Mouse (Mus musculus) hindbrain, embryonic 12.5 days (tissue): ENCODE measurements at regions not wholly inside any gene's neighbourhood (a gene's known extent, or its start where the extent isn't known, plus 50 kb on each side); places are given as distances from the start of the nearest gene placed in this dataset.
A peak's percentile ranks its signal among the peaks of the same experiment; 100 is the strongest.

ENCODE experiments used
- ATAC-seq: fragments of 200-750 bp; cut with Nextera tagmentation; 2 replicates; pipeline ENCODE4 v1.8.0; 2017; ENCODE audit warnings: moderate TSS enrichment; ENCODE audit not compliant: low FRiP score
- H3K27ac ChIP-seq: fragments of 300-500 bp; sonication (generic); 2 replicates; pipeline ENCODE4 v1.5.1; 2016; ENCODE audit warnings: mild to moderate bottlenecking
- H3K27me3 ChIP-seq: fragments of 300-500 bp; sonication (generic); 2 replicates; pipeline ENCODE4 v1.6.1; 2016; ENCODE audit warnings: mild to moderate bottlenecking
- H3K36me3 ChIP-seq: fragments of 300-500 bp; sonication (generic); 2 replicates; pipeline ENCODE4 v1.6.1; 2016; ENCODE audit warnings: mild to moderate bottlenecking
- H3K4me1 ChIP-seq: fragments of 300-500 bp; sonication (generic); 2 replicates; pipeline ENCODE4 v1.6.1; 2016
- H3K4me2 ChIP-seq: fragments of 300-500 bp; sonication (generic); replicated peaks from 2 replicates; pipeline ENCODE4 v1.6.1; 2016; ENCODE audit warnings: mild to moderate bottlenecking
- H3K4me3 ChIP-seq: fragments of 300-500 bp; sonication (generic); 2 replicates; pipeline ENCODE4 v1.5.1; 2016; ENCODE audit warnings: mild to moderate bottlenecking
- H3K9ac ChIP-seq: fragments of 300-500 bp; sonication (generic); 2 replicates; pipeline ENCODE4 v1.6.1; 2016; ENCODE audit warnings: mild to moderate bottlenecking, moderate library complexity
- H3K9me3 ChIP-seq: fragments of 300-500 bp; sonication (generic); replicated peaks from 2 replicates; pipeline ENCODE4 v1.6.1; 2016; ENCODE audit warnings: mild to moderate bottlenecking
- WGBS: fragments of 180-500 bp; shearing (Covaris S2); methylation state at CpG from one replicate; pipeline ENCODE4 v1.1.7; 2016; 5-methylcytosine and 5-hydroxymethylcytosine counted together

DNA sequence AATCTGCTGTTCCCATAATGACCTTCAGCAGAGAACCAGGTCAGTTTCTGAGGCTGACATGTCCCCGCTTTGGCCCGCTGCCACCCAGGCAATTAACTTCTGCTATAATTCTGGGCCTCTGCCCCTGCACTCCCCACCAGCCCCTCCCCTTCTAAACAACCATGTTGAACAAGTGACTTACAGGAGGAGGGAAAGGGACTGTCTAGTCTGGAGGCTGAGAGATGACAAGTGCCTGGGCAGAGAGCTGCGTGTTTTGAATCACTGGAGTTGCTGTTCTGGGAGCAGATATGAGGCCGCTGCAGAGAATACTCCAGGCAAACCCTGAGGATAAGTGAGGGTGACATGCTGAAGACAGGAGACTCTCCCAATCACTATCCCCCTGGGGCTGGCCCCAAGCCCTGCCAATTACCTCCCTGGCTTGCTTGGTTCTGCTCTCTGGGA is 530.2 kb upstream of the Fam160b2 start:
- H3K9ac ChIP-seq: no peak overlapping the region
- H3K27ac ChIP-seq: no peak overlapping the region
- no peaks in the 10 kb centered on the region for H3K9me3 ChIP-seq
- H3K4me2 ChIP-seq: no peak overlapping the region
- WGBS: 79% methylated on average over 4 of the region's 4 CpGs
- ATAC-seq: no peak
- H3K4me3 ChIP-seq: no peak overlapping the region
- no peaks in the 10 kb centered on the region for H3K27me3 ChIP-seq
- H3K4me1 ChIP-seq: no peaks in the 10 kb centered on the region
- no peaks in the 10 kb centered on the region for H3K36me3 ChIP-seq

DNA sequence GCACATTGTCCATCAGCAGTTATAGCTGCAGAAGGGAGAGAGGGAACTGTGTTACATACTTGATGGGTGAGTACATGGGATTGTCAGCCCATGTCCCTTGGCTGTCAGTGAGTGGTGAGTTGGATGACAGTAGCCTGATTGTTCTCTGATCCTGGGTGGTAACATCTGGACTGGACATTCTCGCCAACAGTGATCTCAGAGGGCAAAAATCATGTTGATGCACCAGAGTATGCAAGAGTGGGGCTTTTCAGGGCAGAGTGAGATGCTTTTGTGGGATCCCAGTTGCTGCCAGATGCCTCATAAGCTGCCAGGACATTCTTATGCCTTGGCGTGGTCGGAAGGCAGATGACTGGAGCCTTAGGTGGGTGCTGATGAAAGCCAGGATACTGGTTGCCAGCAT is 528.9 kb upstream of the Fam160b2 start:
- H3K4me3 ChIP-seq: no peak overlapping the region
- no peak overlapping the region for H3K4me2 ChIP-seq
- no peaks in the 10 kb centered on the region for H3K36me3 ChIP-seq
- H3K9ac ChIP-seq: no peak overlapping the region
- H3K27ac ChIP-seq: no peak overlapping the region
- no peaks in the 10 kb centered on the region for H3K4me1 ChIP-seq
- no peak for ATAC-seq
- no peaks in the 10 kb centered on the region for H3K27me3 ChIP-seq
- H3K9me3 ChIP-seq: no peaks in the 10 kb centered on the region
- WGBS: 74% methylated on average over 3 of the region's 3 CpGs

DNA sequence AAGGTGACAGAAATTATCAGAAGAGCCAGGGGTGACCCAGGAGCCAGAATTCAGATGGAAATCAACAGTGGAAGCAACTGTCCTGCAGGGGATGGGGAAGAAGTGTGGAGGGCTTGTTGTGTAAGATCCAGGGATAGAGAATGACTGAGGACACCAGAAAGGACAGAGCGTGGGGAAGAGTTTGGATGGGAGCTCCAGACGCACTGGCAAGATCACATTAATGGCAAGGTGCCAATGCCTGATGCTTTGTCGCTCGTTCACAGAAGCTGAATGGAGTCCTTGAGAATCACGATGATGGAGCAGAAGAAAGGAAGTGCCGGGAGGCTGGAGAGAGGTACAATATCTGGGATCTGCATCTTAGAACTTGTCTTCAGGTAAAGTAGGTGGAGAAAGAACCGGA is 519.0 kb upstream of the Fam160b2 start:
- H3K27me3 ChIP-seq: no peaks in the 10 kb centered on the region
- H3K4me1 ChIP-seq: no peaks in the 10 kb centered on the region
- H3K9ac ChIP-seq: no peak overlapping the region
- no peak for ATAC-seq
- no peak overlapping the region for H3K4me2 ChIP-seq
- H3K36me3 ChIP-seq: no peaks in the 10 kb centered on the region
- WGBS: 89% methylated on average over 7 of the region's 7 CpGs
- H3K9me3 ChIP-seq: no peaks in the 10 kb centered on the region
- H3K4me3 ChIP-seq: no peak overlapping the region
- H3K27ac ChIP-seq: no peak overlapping the region

DNA sequence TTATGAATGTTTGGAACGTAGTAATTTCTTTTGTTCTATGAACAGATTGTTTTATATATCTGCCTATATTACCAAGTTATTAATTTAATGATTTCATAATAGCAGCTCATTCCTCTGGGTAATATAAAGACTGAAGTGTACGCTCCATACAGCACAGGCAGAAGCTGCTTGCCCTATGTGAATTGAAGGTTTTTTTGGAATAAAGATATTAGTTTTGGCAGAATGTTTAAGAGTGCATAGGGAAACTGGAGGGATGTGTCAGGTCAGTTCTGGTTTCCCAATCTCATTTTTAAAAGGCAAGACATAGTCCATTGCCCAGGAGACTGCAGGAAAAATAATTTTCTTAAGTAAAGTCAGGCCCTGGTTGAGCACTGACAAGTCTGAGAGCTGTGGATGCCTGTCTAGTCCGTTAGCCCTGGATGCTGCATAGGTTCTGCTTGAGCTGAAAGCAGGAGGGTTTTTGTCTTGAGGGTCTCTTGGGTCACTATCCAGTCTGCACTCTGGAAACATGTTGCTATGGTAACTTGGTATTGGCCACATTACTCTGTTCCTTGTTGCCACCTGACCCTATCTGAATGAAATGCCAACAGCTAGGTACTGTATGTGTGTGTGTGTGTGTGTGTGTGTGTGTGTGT is 516.3 kb upstream of the Fam160b2 start:
- no peaks in the 10 kb centered on the region for H3K36me3 ChIP-seq
- 67% methylated on average over 3 of the region's 3 CpGs for WGBS
- H3K4me1 ChIP-seq: no peaks in the 10 kb centered on the region
- no peaks in the 10 kb centered on the region for H3K27me3 ChIP-seq
- ATAC-seq: peak; percentile 43; the same call in 1 of the 2 replicates
- no peak overlapping the region for H3K9ac ChIP-seq
- no peak overlapping the region for H3K4me3 ChIP-seq
- no peak overlapping the region for H3K4me2 ChIP-seq
- H3K27ac ChIP-seq: no peak overlapping the region
- H3K9me3 ChIP-seq: no peaks in the 10 kb centered on the region

DNA sequence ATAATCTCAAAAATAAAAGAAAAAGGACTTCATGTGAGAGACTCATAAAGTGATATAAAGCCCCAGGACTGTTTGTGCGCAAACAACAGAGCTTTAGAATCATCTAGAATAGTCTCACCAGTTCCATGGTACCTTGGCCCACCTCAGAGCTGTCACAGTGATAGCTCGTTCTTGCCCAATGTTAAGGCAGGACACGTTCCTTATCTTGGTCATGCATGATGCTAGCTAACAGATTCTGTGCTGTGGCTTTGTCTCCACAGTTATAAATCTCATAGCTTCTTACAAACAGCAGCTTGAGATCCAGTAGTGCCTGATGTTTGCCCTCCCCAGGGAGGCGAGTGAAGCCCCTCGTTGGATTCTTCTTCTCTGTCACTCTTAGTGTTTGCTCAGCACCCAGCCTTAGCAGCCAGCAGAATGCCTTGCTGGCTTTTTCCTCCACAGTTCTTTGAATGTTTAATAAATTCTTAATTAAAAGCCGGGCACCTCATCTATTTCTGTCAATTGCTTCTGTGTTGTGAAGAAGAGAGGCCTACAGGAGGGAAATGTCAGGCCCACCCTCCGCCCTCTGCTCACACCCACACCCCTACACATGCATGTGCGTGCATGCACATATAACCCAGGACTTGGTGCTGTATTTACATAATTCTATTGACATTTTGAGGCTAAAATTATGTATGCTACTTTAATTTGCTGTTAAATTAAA is 515.6 kb upstream of the Fam160b2 start:
- WGBS: 80% methylated on average over 8 of the region's 8 CpGs
- ATAC-seq: peak; percentile 75; the same call in 1 of the 2 replicates
- no peak overlapping the region for H3K27ac ChIP-seq
- no peak overlapping the region for H3K4me3 ChIP-seq
- H3K27me3 ChIP-seq: no peaks in the 10 kb centered on the region
- H3K9me3 ChIP-seq: no peaks in the 10 kb centered on the region
- no peaks in the 10 kb centered on the region for H3K36me3 ChIP-seq
- no peaks in the 10 kb centered on the region for H3K4me1 ChIP-seq
- no peak overlapping the region for H3K9ac ChIP-seq
- H3K4me2 ChIP-seq: no peak overlapping the region

DNA sequence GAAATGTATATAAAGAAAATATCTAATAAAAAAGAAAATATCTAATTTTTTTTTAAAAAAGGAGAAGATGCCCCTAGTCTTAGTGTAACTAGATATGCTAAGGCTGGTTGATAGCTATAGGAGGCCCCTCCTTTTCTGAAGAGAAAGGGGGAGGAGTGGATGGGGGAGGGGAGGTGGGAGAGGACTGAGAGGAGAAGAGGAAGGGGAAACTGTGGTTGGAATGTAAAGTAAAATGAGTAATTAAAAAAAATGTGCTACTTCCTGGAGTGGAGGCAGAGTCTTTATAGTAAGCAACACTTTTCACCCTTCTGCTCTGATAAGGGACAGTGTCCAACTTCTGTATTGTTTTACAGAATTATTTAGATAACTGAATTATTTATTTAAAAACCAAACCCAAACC is 513.6 kb upstream of the Fam160b2 start:
- H3K4me3 ChIP-seq: no peak overlapping the region
- H3K36me3 ChIP-seq: no peaks in the 10 kb centered on the region
- H3K27ac ChIP-seq: no peak overlapping the region
- ATAC-seq: no peak
- H3K9ac ChIP-seq: no peak overlapping the region
- H3K4me1 ChIP-seq: no peaks in the 10 kb centered on the region
- H3K9me3 ChIP-seq: no peaks in the 10 kb centered on the region
- no peak overlapping the region for H3K4me2 ChIP-seq
- no peaks in the 10 kb centered on the region for H3K27me3 ChIP-seq

DNA sequence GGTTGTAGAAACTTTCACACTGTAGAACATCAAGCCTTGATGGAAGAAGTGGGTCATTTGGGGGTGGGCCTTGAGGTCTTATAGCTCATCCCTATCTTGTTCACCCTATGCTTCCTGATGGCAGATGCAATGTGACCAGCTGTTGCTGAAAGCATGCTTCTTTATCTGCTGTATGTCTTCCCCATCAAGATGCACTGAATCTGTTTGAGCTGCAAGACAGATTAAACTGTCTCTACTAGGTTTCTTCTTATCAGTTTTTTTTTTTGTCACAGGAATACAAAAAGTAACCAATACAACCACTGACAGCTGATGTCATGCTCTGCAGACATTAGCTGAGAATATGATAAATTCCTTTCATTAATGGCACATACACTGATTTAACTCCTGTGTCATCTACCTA is 505.0 kb upstream of the Fam160b2 start:
- no peaks in the 10 kb centered on the region for H3K4me1 ChIP-seq
- H3K4me2 ChIP-seq: no peak overlapping the region
- no peak overlapping the region for H3K27ac ChIP-seq
- no peaks in the 10 kb centered on the region for H3K36me3 ChIP-seq
- no peaks in the 10 kb centered on the region for H3K27me3 ChIP-seq
- no peaks in the 10 kb centered on the region for H3K9me3 ChIP-seq
- no peak for ATAC-seq
- H3K9ac ChIP-seq: no peak overlapping the region
- no peak overlapping the region for H3K4me3 ChIP-seq

DNA sequence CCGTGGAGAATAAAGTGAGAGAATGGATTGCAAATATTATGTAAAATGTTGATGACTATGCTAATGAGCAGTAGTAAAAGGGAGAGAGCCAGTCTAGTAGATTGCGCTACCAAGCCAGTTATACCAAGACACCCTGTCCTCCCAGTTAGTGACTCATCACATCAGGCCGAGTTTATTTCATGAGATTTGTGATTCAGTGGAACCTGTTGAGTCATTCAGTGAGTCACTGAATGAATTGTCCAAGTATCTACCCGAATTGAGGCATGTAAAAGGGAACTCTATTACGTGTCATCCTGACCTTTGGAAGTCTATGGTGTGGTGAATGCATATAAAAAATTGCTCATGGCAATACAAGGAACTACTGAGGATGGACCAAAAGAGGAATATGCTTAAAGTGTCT is 504.3 kb upstream of the Fam160b2 start:
- no peaks in the 10 kb centered on the region for H3K36me3 ChIP-seq
- H3K9ac ChIP-seq: no peak overlapping the region
- H3K27ac ChIP-seq: no peak overlapping the region
- H3K4me3 ChIP-seq: no peak overlapping the region
- no peak for ATAC-seq
- H3K27me3 ChIP-seq: no peaks in the 10 kb centered on the region
- no peak overlapping the region for H3K4me2 ChIP-seq
- no peaks in the 10 kb centered on the region for H3K9me3 ChIP-seq
- no peaks in the 10 kb centered on the region for H3K4me1 ChIP-seq
- WGBS: 90% methylated on average over 5 of the region's 5 CpGs

DNA sequence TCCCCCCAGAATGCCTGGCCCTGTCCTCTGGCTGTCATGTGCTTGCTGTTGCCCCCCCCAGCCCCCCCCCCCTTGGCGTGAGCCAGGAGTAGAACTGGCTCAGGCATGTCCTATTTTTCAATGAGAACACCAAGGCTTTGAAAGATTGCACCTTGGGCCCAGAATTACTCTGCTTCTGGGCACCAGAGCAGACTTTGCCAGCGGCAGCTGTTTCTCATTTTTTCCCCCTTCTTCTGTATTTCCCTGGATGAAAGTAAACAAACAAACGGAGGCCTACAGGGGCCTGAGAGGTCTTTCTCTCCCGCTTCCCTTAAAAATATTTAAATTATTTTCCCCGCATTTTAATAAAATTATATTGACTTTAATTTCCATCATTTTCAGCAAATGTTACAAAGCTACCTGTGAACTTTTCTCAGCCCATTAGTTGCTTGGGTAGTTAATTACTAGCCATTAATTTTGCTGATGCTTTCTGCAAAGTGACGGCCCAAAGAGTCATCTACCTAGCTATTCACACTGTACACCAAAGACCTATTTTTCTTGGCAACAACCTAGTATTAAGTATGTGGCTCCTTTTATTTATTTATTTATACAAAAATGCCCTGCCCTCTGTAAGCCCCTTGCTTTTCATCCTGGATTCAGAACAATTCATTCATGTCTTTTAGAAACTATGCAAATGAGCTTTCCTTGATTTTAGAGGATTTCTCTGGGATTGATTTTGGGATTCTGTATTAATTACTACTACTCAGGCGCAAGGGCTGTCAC is 496.2 kb upstream of the Fam160b2 start:
- WGBS: 79% methylated on average over 6 of the region's 7 CpGs
- no peaks in the 10 kb centered on the region for H3K36me3 ChIP-seq
- no peaks in the 10 kb centered on the region for H3K4me1 ChIP-seq
- no peaks in the 10 kb centered on the region for H3K9me3 ChIP-seq
- H3K27me3 ChIP-seq: no peaks in the 10 kb centered on the region
- no peak overlapping the region for H3K27ac ChIP-seq
- no peak overlapping the region for H3K4me2 ChIP-seq
- H3K9ac ChIP-seq: no peak overlapping the region
- no peak overlapping the region for H3K4me3 ChIP-seq
- no peak for ATAC-seq

DNA sequence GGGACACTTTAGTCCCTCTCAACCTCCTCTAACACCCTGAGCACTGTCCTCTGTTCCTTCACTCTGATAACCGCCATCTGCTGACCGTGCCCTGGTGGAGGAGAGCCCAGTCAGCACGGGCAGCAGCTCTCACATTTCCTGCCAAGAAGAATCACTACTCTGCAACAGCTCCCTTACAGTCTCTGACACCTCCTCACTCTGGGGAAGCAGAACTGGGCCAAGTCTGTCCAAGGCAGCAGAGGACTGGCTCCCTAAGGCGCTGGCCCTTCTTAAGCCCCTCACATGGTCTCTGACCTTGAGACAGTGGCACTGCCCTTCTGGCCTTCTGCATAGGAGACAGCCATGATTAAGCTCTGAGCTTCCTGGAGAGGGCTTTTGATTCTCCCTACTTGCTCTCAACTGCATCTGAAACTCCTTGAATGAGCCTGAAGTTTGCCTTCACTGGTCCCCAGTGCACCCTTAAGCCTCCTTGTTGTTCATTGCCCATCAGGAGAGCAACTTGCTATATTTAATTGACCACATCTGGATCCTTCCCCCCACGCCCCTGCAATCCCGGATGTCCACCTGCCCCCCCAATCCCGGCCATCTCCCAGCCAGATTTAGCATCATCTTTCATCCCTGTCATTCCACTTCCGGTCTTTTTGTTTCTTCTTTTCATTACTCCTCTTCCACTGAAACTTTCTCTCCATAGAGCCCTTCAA is 493.1 kb upstream of the Fam160b2 start:
- no peak overlapping the region for H3K4me2 ChIP-seq
- H3K9me3 ChIP-seq: no peaks in the 10 kb centered on the region
- no peak overlapping the region for H3K9ac ChIP-seq
- ATAC-seq: no peak
- no peak overlapping the region for H3K4me3 ChIP-seq
- no peaks in the 10 kb centered on the region for H3K36me3 ChIP-seq
- no peak overlapping the region for H3K27ac ChIP-seq
- H3K27me3 ChIP-seq: no peaks in the 10 kb centered on the region
- WGBS: 58% methylated on average over 8 of the region's 8 CpGs
- H3K4me1 ChIP-seq: no peaks in the 10 kb centered on the region

DNA sequence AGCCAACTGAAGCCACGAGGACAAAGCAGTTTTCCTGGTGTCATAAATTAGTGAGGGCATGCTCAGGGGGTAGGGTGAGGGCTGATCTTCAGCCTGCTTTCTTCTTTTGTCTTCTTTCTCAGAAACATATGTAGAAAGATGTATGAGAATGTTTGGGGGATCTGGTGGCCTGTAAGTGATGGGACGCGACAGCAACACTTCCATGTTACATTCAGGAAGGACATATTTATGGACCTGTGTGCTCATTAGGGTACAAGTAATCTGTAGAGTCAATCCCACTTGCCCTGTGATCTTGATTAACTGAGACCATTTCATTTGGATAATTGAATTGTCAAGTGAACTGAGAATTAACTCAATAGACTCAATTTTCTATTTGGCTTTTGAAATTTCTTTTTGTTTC is 486.1 kb upstream of the Fam160b2 start:
- H3K9ac ChIP-seq: no peak overlapping the region
- H3K4me2 ChIP-seq: no peak overlapping the region
- ATAC-seq: no peak
- no peaks in the 10 kb centered on the region for H3K9me3 ChIP-seq
- H3K36me3 ChIP-seq: no peaks in the 10 kb centered on the region
- H3K4me1 ChIP-seq: no peaks in the 10 kb centered on the region
- H3K27ac ChIP-seq: no peak overlapping the region
- H3K27me3 ChIP-seq: no peaks in the 10 kb centered on the region
- WGBS: 89% methylated on average over 3 of the region's 3 CpGs
- no peak overlapping the region for H3K4me3 ChIP-seq

DNA sequence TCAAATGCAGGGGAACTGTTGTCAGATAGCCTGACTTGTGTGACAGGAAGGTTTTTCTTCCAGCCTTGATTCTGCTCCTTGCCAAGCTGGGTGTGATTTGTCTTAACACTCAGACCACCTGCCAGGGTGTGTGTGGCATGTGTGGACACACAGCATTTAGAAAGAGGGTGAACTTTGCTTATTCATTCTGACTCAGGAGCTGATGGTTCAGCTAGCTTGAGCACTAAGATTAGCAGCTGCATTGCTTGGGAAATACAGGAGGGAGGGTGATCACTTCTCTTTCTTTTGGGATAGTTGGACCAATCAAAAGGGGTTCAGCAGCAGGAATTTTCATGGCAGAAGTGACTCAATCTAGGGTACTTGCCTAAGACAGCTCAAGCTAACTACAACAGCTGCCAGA is 482.7 kb upstream of the Fam160b2 start:
- Histone ChIP-seq H3K9me3 (no peaks in the 10 kb centered on the region), H3K4me2 (no peak overlapping the region), H3K4me1 (no peaks in the 10 kb centered on the region), H3K36me3 (no peaks in the 10 kb centered on the region), H3K27me3 (no peaks in the 10 kb centered on the region), H3K27ac (no peak overlapping the region), H3K9ac (no peak overlapping the region), H3K4me3 (no peak overlapping the region)
- no peak for ATAC-seq
